ENCODE assay signal across 16 mouse cellular contexts in genomic region chr8:123999568-123999967, GRCm38 (mm10). TPM values are rescaled to one million over a fixed set of nuclear protein-coding genes. Genes with fewer than 3 reads are reported as not detected.
DNase-seq lines count a peak whose midpoint lies in the region; ATAC-seq and TF ChIP-seq lines count a peak whose summit lies in the region.
"Had no signal": no experiment of that assay in that cellular context is flagged by ENCODE, and none has a peak within 500 bp of the region (broad histone marks: within the 10 kb centered on the region; RNA-seq: fewer than 3 reads in every experiment).

No protein-coding gene starts in this region.

- peak; percentile 27 to 41 for DNase-seq in heart, adult 18-20 months
- peak; percentile 28 for DNase-seq in brain, adult 2 months (ENCODE audit: low read depth, low spot score)
- DNase-seq in layer of hippocampus, adult 2 months (ENCODE audit: low spot score in 2 of 2), result no peak
- DNase-seq in urinary bladder, postnatal 10 days (ENCODE audit: low spot score), result no peak
- DNase-seq: cerebellum, adult 9-11 months; kidney, adult 8-10 months; lung, postnatal 10 days had no signal

- H3K4me1 ChIP-seq in heart, embryonic 11.5 days (ENCODE audit: control insufficient read depth, insufficient read depth, low read length), result no peaks in the 10 kb centered on the region
- H3K4me1 ChIP-seq: forebrain, embryonic 12.5 days; hindbrain, embryonic 13.5 days; midbrain, embryonic 13.5 days had no signal

- H3ac ChIP-seq in C2C12 (ENCODE audit: control insufficient read depth, insufficient read length, low read depth), result no peak overlapping the region

- no peak overlapping the region for H3K4me3 ChIP-seq in heart, embryonic 11.5 days (ENCODE audit: low read depth, low read length)
- H3K4me3 ChIP-seq in C2C12 (ENCODE audit: insufficient read depth, poor library complexity, severe bottlenecking), result no peak overlapping the region
- no peak overlapping the region for H3K4me3 ChIP-seq in layer of hippocampus, adult 2 months
- H3K4me3 ChIP-seq: forebrain, embryonic 12.5 days; hindbrain, embryonic 13.5 days; liver, embryonic 12.5 days; midbrain, embryonic 13.5 days had no signal

- H3K9ac ChIP-seq in heart, embryonic 11.5 days (ENCODE audit: low read depth, low read length), result no peak overlapping the region
- H3K9ac ChIP-seq: forebrain, embryonic 12.5 days; hindbrain, embryonic 13.5 days; liver, embryonic 12.5 days; midbrain, embryonic 13.5 days had no signal

- TF ChIP-seq CTCF in C2C12 (IDR thresholded peaks at IDR 0.05; ENCODE audit: control insufficient read depth, insufficient read depth, insufficient read length), result no peak
- TF ChIP-seq CTCF in layer of hippocampus, adult 2 months (conservative IDR thresholded peaks at IDR 0.05), result no peak

- H3K4me2 ChIP-seq in heart, embryonic 11.5 days, result no peak overlapping the region
- H3K4me2 ChIP-seq: forebrain, embryonic 12.5 days; hindbrain, embryonic 13.5 days; liver, embryonic 12.5 days; midbrain, embryonic 13.5 days had no signal

- peaks cover 18% of the 10 kb centered on the region for H3K36me3 ChIP-seq in heart, embryonic 11.5 days (ENCODE audit: control insufficient read depth, insufficient read depth, low read length)
- peaks cover 62% of the 10 kb centered on the region for H3K36me3 ChIP-seq in C2C12 (ENCODE audit: control insufficient read depth, insufficient read depth)

- H3K27ac ChIP-seq in heart, embryonic 11.5 days (ENCODE audit: low read depth, low read length), result no peak overlapping the region
- H3K27ac ChIP-seq in layer of hippocampus, adult 2 months, result no peak overlapping the region
- H3K27ac ChIP-seq: forebrain, embryonic 12.5 days; hindbrain, embryonic 13.5 days; liver, embryonic 12.5 days; midbrain, embryonic 13.5 days had no signal

- no peaks in the 10 kb centered on the region for H3K27me3 ChIP-seq in heart, embryonic 11.5 days (ENCODE audit: control insufficient read depth, insufficient read depth, low read length)
- H3K27me3 ChIP-seq in C2C12 (ENCODE audit: control insufficient read depth, insufficient read depth, insufficient read length), result no peaks in the 10 kb centered on the region
- H3K27me3 ChIP-seq: forebrain, embryonic 12.5 days; hindbrain, embryonic 13.5 days; liver, embryonic 12.5 days; midbrain, embryonic 13.5 days had no signal

- no peaks in the 10 kb centered on the region for H3K9me3 ChIP-seq in heart, embryonic 11.5 days (replicated peaks; ENCODE audit: control insufficient read depth, low read length)
- H3K9me3 ChIP-seq: forebrain, embryonic 12.5 days; hindbrain, embryonic 13.5 days; liver, embryonic 12.5 days; midbrain, embryonic 13.5 days had no signal

- no peak for ATAC-seq in heart, embryonic 11.5 days (replicated peaks; ENCODE audit: insufficient number of reproducible peaks, low FRiP score, low TSS enrichment)
- peak; percentile 46 for ATAC-seq in megakaryocyte progenitor cell, adult 5-6 weeks (replicated peaks; ENCODE audit: poor library complexity)
- no peak for ATAC-seq in inflammation-experienced regulatory T-cells, adult 6 months
- ATAC-seq: CD4-positive, CD25-positive, alpha-beta regulatory T cell, adult 4 months; liver, embryonic 12.5 days; midbrain, embryonic 13.5 days had no signal

- H3K79me2 ChIP-seq in C2C12 (ENCODE audit: control insufficient read depth, insufficient read depth), result peaks cover 47% of the 10 kb centered on the region

- peaks cover 21% of the 10 kb centered on the region for H3K79me3 ChIP-seq in C2C12 (ENCODE audit: low read depth)

- 98% methylated on average over 2 of the region's 2 CpGs for WGBS in heart, embryonic 11.5 days (ENCODE audit: insufficient replicate concordance)

TF ChIP-seq in C2C12, 6 proteins besides CTCF, POLR2A, EP300 and RAD21:
- TF ChIP-seq USF1 (IDR thresholded peaks at IDR 0.05; ENCODE audit: low read depth) (peak; percentile 26), MAX (IDR thresholded peaks at IDR 0.05) (peak; percentile 34), MYOD1 (IDR thresholded peaks at IDR 0.05; ENCODE audit: control insufficient read depth, insufficient read length, low read depth) (peak; percentile 95), CEBPB (IDR thresholded peaks at IDR 0.05; ENCODE audit: low read depth) (no peak)

RNA-seq across cellular contexts. Expression of gene Abcb10, which starts 16.6 kb away (rescaled TPM):
- total RNA-seq in heart, adult 18-20 months (2021), result 10 to 100 TPM; 43.3 to 52.1 TPM
- 36.2 and 38.4 TPM in 2 replicates for polyA plus RNA-seq in heart, embryonic 11.5 days (2014; fragmentation: Nextera tagmentation; extraction: Ambion mirVana)
- polyA plus RNA-seq in C2C12 (2012; fragmentation: generic; extraction: Trizol), result 8.9 TPM
- 15.5 and 18.2 TPM in 2 replicates for total RNA-seq in megakaryocyte progenitor cell, adult 5-6 weeks (2015)
- total RNA-seq in megakaryocyte progenitor cell, adult 5-6 weeks (2017), result 25.0 and 26.7 TPM in 2 replicates
- 10 to 100 TPM; 16.9 to 17.9 TPM for total RNA-seq in layer of hippocampus, adult 2 months (2021)
- 1 to 10 TPM; 1.2 to 2.6 (median 1.3) TPM for polyA plus RNA-seq in inflammation-experienced regulatory T-cells, adult 6 months (2017; shearing (Covaris generic))

RNA-seq across cellular contexts. Expression of gene Taf5l, which starts 21.6 kb away (rescaled TPM):
- total RNA-seq in heart, adult 18-20 months (2021), result 10 to 100 TPM; 12.1 to 13.5 TPM
- polyA plus RNA-seq in heart, embryonic 11.5 days (2014; fragmentation: Nextera tagmentation; extraction: Ambion mirVana), result 31.2 and 32.0 TPM in 2 replicates
- polyA plus RNA-seq in C2C12 (2012; fragmentation: generic; extraction: Trizol), result 26.2 TPM
- total RNA-seq in megakaryocyte progenitor cell, adult 5-6 weeks (2015), result 30.5 and 32.8 TPM in 2 replicates
- 32.8 and 34.4 TPM in 2 replicates for total RNA-seq in megakaryocyte progenitor cell, adult 5-6 weeks (2017)
- total RNA-seq in layer of hippocampus, adult 2 months (2021), result 10 to 100 TPM; 21.1 to 21.9 TPM
- 10 to 100 TPM in 2 of 3 experiments, 1 to 10 TPM in 1; 9.2 to 15.4 (median 12.3) TPM for polyA plus RNA-seq in inflammation-experienced regulatory T-cells, adult 6 months (2017; shearing (Covaris generic))

RNA-seq across cellular contexts. Expression of gene Urb2, which starts 21.7 kb away (rescaled TPM):
- total RNA-seq in heart, adult 18-20 months (2021), result 1 to 10 TPM; 6.7 to 7.2 TPM
- polyA plus RNA-seq in heart, embryonic 11.5 days (2014; fragmentation: Nextera tagmentation; extraction: Ambion mirVana), result 6.0 and 6.5 TPM in 2 replicates
- 9.8 TPM for polyA plus RNA-seq in C2C12 (2012; fragmentation: generic; extraction: Trizol)
- total RNA-seq in megakaryocyte progenitor cell, adult 5-6 weeks (2015), result 25.5 and 29.6 TPM in 2 replicates
- 23.9 and 24.2 TPM in 2 replicates for total RNA-seq in megakaryocyte progenitor cell, adult 5-6 weeks (2017)
- total RNA-seq in layer of hippocampus, adult 2 months (2021), result 10 to 100 TPM; 11.2 to 12.3 TPM
- 1 to 10 TPM; 4.0 to 5.2 (median 4.3) TPM for polyA plus RNA-seq in inflammation-experienced regulatory T-cells, adult 6 months (2017; shearing (Covaris generic))

RNA-seq across cellular contexts. Expression of gene Nup133, which starts 50.5 kb away (rescaled TPM):
- total RNA-seq in heart, adult 18-20 months (2021), result 10 to 100 TPM; 10.9 to 11.0 TPM
- 31.5 and 32.5 TPM in 2 replicates for polyA plus RNA-seq in heart, embryonic 11.5 days (2014; fragmentation: Nextera tagmentation; extraction: Ambion mirVana)
- 19.7 TPM for polyA plus RNA-seq in C2C12 (2012; fragmentation: generic; extraction: Trizol)
- total RNA-seq in megakaryocyte progenitor cell, adult 5-6 weeks (2015), result 27.8 and 28.7 TPM in 2 replicates
- 28.2 and 33.0 TPM in 2 replicates for total RNA-seq in megakaryocyte progenitor cell, adult 5-6 weeks (2017)
- total RNA-seq in layer of hippocampus, adult 2 months (2021), result 10 to 100 TPM; 21.0 to 25.7 TPM
- 10 to 100 TPM in 1 of 3 experiments, 1 to 10 TPM in 2; 7.2 to 10.5 (median 8.2) TPM for polyA plus RNA-seq in inflammation-experienced regulatory T-cells, adult 6 months (2017; shearing (Covaris generic))

Comparison
In these comparisons a context has a peak if more than half of its experiments do, and no peak if none do; other contexts are left out.
1. DNase-seq: peak in heart, adult 18-20 months (2 of 2) and brain, adult 2 months (single experiment); none in layer of hippocampus, adult 2 months (0 of 2) and urinary bladder, postnatal 10 days (single experiment).